Mouse (Mus musculus): ENCODE measurements around the gene Ttc21b.
A peak's percentile ranks its signal among the peaks of the same experiment; 100 is the strongest.
"Not testable (repeated sequence)": the region's sequence is repeated elsewhere in the genome, so short reads cannot be mapped to it uniquely, and the experiment has no call there.

Ttc21b gene

GRCm38 (mm10) chr2:66256220-66257131 is at the start of gene Ttc21b:
Gene Ttc21b (minus strand): TSS chr2:66256617.
- DNase-seq: peak; percentile 98 to 99

- no peak for DNase-seq
These were observed 16.1 kb upstream of the Ttc21b start for GRCm38 (mm10) chr2:66272551-66272950.

GRCm38 (mm10) chr2:66244013-66244412 is 12.4 kb downstream of the Ttc21b start:
- DNase-seq: no peak

- peak; percentile 30 to 39 for DNase-seq
These were observed 16.1 kb downstream of the Ttc21b start for GRCm38 (mm10) chr2:66240334-66240733.

- no peak for DNase-seq
These were observed 17.5 kb downstream of the Ttc21b start for GRCm38 (mm10) chr2:66238886-66239285.

GRCm38 (mm10) chr2:66220954-66221353 is 35.5 kb downstream of the Ttc21b start:
- no peak for DNase-seq

- DNase-seq: no peak
These were observed 46.5 kb downstream of the Ttc21b start for GRCm38 (mm10) chr2:66209875-66210274.

GRCm38 (mm10) chr2:66209353-66209752 is 47.1 kb downstream of the Ttc21b start:
- DNase-seq: no peak

- no peak for DNase-seq
These were observed 49.6 kb downstream of the Ttc21b start for GRCm38 (mm10) chr2:66206796-66207195.

GRCm38 (mm10) chr2:66204218-66204617 is 52.2 kb downstream of the Ttc21b start:
- DNase-seq: no peak

- DNase-seq: no peak
These were observed 56.2 kb downstream of the Ttc21b start for GRCm38 (mm10) chr2:66200195-66200594.

GRCm38 (mm10) chr2:66191691-66192100 is 64.7 kb downstream of the Ttc21b start:
- no peak for DNase-seq

- DNase-seq: no peak
These were observed 66.3 kb downstream of the Ttc21b start for GRCm38 (mm10) chr2:66190157-66190556.

GRCm38 (mm10) chr2:66189197-66189596 is 67.2 kb downstream of the Ttc21b start:
- DNase-seq: not testable (repeated sequence)

- DNase-seq: no peak
These were observed 68.9 kb downstream of the Ttc21b start for GRCm38 (mm10) chr2:66187520-66187919.

- DNase-seq: peak in 1 of 2 experiments; percentile 8
These were observed 71.8 kb downstream of the Ttc21b start for GRCm38 (mm10) chr2:66184431-66185164.

- peak in 1 of 2 experiments; percentile 10 for DNase-seq
These were observed 76.1 kb downstream of the Ttc21b start for GRCm38 (mm10) chr2:66180293-66180692.

GRCm38 (mm10) chr2:66179782-66180181 is 76.6 kb downstream of the Ttc21b start:
- DNase-seq: no peak

- no peak for DNase-seq
These were observed 77.6 kb downstream of the Ttc21b start for GRCm38 (mm10) chr2:66178848-66179215.

- no peak for DNase-seq
These were observed 78.2 kb downstream of the Ttc21b start for GRCm38 (mm10) chr2:66177886-66178847.

GRCm38 (mm10) chr2:66177017-66177416 is 79.4 kb downstream of the Ttc21b start:
- peak in 1 of 2 experiments; percentile 8 for DNase-seq

- no peak for DNase-seq
These were observed 83.3 kb downstream of the Ttc21b start for GRCm38 (mm10) chr2:66173134-66173533.

- DNase-seq: no peak
These were observed 84.8 kb downstream of the Ttc21b start for GRCm38 (mm10) chr2:66171643-66172042.

Measured in cerebellum, adult 18-20 months (tissue).